Mouse (Mus musculus): ENCODE measurements at regions not wholly inside any gene's neighbourhood (a gene's known extent, or its start where the extent isn't known, plus 50 kb on each side); places are given as distances from the start of the nearest gene placed in this dataset.
"Not testable (repeated sequence)": the region's sequence is repeated elsewhere in the genome, so short reads cannot be mapped to it uniquely, and the experiment has no call there.

GRCm38 (mm10) chr7:138488201-138488720 lies 90.7 kb upstream of the Tcerg1l start:
- H3K4me1 ChIP-seq (ENCODE audit: control insufficient read depth, insufficient read depth, low read length), result no peaks in the 10 kb centered on the region
- H3K27ac ChIP-seq (ENCODE audit: insufficient read depth, low read length), result no peak overlapping the region
- no peak overlapping the region for H3K4me3 ChIP-seq (ENCODE audit: insufficient read depth, low read length)
- no peak for TF ChIP-seq POLR2A (IDR thresholded peaks at IDR 0.05; ENCODE audit: extremely low read depth, insufficient read depth, low read length)
- no peak for TF ChIP-seq CTCF (IDR thresholded peaks at IDR 0.05; ENCODE audit: extremely low read depth, insufficient read depth, low read length)

GRCm38 (mm10) chr7:138472891-138473455 lies 75.4 kb upstream of the Tcerg1l start:
- Histone ChIP-seq H3K4me1 (ENCODE audit: control insufficient read depth, insufficient read depth, low read length) (no peaks in the 10 kb centered on the region), H3K4me3 (ENCODE audit: insufficient read depth, low read length) (no peak overlapping the region), H3K27ac (ENCODE audit: insufficient read depth, low read length) (no peak overlapping the region)
- no peak for TF ChIP-seq POLR2A (IDR thresholded peaks at IDR 0.05; ENCODE audit: extremely low read depth, insufficient read depth, low read length)
- TF ChIP-seq CTCF (IDR thresholded peaks at IDR 0.05; ENCODE audit: extremely low read depth, insufficient read depth, low read length), result no peak

DNA sequence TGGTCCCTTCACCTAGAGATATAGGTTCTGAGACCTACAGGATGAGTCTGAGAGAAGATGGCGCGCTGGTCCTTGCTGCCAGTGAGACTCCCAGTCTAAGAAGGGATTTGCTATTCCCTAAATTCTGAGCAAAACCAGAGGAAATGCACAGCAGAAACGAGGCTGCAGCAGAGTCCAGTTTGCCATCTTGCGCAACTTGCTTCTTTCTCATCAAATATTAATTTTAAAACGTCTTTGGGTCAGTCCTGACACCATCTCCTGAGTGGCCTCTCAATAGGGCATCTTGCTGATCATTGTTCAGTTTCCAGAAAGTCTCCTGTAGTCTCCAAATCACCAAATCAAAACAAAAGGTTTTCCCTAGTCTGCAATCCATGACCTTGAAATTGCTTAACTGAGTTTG lies 74.8 kb upstream of the Tcerg1l start:
- TF ChIP-seq POLR2A (IDR thresholded peaks at IDR 0.05; ENCODE audit: extremely low read depth, insufficient read depth, low read length) (no peak), CTCF (IDR thresholded peaks at IDR 0.05; ENCODE audit: extremely low read depth, insufficient read depth, low read length) (no peak)
- no peak overlapping the region for H3K27ac ChIP-seq (ENCODE audit: insufficient read depth, low read length)
- H3K4me3 ChIP-seq (ENCODE audit: insufficient read depth, low read length), result no peak overlapping the region
- no peaks in the 10 kb centered on the region for H3K4me1 ChIP-seq (ENCODE audit: control insufficient read depth, insufficient read depth, low read length)

GRCm38 (mm10) chr7:138469211-138469610 lies 71.7 kb upstream of the Tcerg1l start:
- Histone ChIP-seq H3K4me3 (ENCODE audit: insufficient read depth, low read length) (no peak overlapping the region), H3K27ac (ENCODE audit: insufficient read depth, low read length) (no peak overlapping the region), H3K4me1 (ENCODE audit: control insufficient read depth, insufficient read depth, low read length) (no peaks in the 10 kb centered on the region)
- TF ChIP-seq POLR2A (IDR thresholded peaks at IDR 0.05; ENCODE audit: extremely low read depth, insufficient read depth, low read length), result no peak
- TF ChIP-seq CTCF (IDR thresholded peaks at IDR 0.05; ENCODE audit: extremely low read depth, insufficient read depth, low read length), result no peak

DNA sequence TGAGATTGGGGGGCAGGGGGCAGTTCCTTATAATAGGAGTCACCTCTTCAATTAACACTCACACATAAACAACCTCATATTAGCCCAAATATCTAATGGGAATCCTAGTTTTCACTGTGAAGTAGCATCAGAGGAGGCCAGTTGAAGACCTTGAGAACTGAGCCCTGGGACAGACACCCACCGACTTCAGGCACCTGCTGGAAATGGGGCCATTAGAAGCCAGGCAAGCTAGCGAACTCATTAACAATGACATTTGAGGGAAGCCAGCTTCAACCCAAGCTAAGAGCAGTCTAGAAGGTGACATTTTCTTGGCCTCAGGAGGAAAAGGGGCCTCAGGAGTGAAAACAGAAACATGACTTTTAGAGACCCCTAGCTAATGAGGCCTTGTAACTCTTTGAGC lies 70.9 kb upstream of the Tcerg1l start:
- Histone ChIP-seq H3K4me1 (ENCODE audit: control insufficient read depth, insufficient read depth, low read length) (no peaks in the 10 kb centered on the region), H3K4me3 (ENCODE audit: insufficient read depth, low read length) (no peak overlapping the region), H3K27ac (ENCODE audit: insufficient read depth, low read length) (no peak overlapping the region)
- no peak for TF ChIP-seq POLR2A (IDR thresholded peaks at IDR 0.05; ENCODE audit: extremely low read depth, insufficient read depth, low read length)
- no peak for TF ChIP-seq CTCF (IDR thresholded peaks at IDR 0.05; ENCODE audit: extremely low read depth, insufficient read depth, low read length)

DNA sequence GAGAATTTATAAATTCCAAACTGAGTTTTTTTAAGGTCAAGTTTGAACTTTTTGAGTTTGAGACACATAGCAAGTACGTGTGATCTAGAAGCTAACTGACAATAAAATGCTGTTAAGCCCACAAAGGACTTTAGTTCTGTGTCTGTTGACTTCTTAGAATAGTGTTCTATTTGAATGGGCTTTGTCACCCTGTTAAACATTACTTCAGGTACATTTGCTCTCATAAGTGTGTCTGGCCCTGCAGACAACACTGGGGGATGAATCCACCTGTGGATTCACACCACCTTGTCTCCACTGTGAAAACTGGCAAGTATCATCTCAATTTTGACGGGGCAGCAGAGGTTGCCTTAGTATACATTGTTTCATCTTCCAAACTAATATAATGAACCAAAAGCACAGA lies 70.5 kb upstream of the Tcerg1l start:
- Histone ChIP-seq H3K4me3 (ENCODE audit: insufficient read depth, low read length) (no peak overlapping the region), H3K4me1 (ENCODE audit: control insufficient read depth, insufficient read depth, low read length) (no peaks in the 10 kb centered on the region), H3K27ac (ENCODE audit: insufficient read depth, low read length) (no peak overlapping the region)
- TF ChIP-seq CTCF (IDR thresholded peaks at IDR 0.05; ENCODE audit: extremely low read depth, insufficient read depth, low read length), result no peak
- TF ChIP-seq POLR2A (IDR thresholded peaks at IDR 0.05; ENCODE audit: extremely low read depth, insufficient read depth, low read length), result no peak

DNA sequence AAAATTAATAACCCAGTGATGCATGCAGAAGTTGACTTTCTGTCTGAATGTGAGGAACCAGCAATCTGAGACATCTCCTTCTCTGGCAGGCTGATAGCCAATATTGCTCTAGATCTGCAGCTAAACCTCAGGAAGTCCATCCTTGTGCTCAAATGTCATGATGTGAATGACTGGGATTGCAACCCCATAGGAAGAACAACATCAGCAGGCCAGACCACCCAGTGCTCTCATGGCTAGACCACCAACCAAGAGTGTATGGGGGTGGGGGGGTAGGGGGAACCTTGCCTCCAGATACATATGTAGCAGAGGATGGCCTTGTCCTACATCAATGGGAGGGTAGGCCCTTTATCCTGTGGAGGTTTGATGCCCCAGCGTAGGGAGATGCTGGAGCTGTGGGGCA lies 69.9 kb upstream of the Tcerg1l start:
- Histone ChIP-seq H3K4me3 (ENCODE audit: insufficient read depth, low read length) (no peak overlapping the region), H3K27ac (ENCODE audit: insufficient read depth, low read length) (no peak overlapping the region), H3K4me1 (ENCODE audit: control insufficient read depth, insufficient read depth, low read length) (no peaks in the 10 kb centered on the region)
- no peak for TF ChIP-seq POLR2A (IDR thresholded peaks at IDR 0.05; ENCODE audit: extremely low read depth, insufficient read depth, low read length)
- TF ChIP-seq CTCF (IDR thresholded peaks at IDR 0.05; ENCODE audit: extremely low read depth, insufficient read depth, low read length), result no peak

DNA sequence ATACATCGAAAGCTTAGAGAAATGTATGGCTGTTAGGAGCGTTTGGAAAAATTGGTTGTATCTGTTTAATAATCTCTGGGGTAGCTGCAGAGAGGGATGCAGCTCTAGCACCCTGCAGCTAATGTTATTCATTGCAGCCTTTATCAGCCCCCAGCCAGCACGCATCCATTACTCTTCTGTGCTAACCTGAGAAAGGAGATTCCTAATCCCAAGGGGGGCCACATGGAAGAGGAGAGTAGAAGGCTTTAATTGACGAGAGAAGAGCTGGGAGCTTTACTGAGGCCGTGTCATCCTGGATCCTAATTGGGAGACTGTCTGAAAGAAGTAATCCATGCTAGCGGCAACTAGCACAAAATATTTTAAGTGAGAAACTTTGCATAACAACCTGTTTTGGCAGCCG lies 60.4 kb upstream of the Tcerg1l start:
- H3K4me1 ChIP-seq (ENCODE audit: control insufficient read depth, insufficient read depth, low read length), result no peaks in the 10 kb centered on the region
- TF ChIP-seq CTCF (IDR thresholded peaks at IDR 0.05; ENCODE audit: extremely low read depth, insufficient read depth, low read length) (no peak), POLR2A (IDR thresholded peaks at IDR 0.05; ENCODE audit: extremely low read depth, insufficient read depth, low read length) (no peak)
- H3K27ac ChIP-seq (ENCODE audit: insufficient read depth, low read length), result no peak overlapping the region

DNA sequence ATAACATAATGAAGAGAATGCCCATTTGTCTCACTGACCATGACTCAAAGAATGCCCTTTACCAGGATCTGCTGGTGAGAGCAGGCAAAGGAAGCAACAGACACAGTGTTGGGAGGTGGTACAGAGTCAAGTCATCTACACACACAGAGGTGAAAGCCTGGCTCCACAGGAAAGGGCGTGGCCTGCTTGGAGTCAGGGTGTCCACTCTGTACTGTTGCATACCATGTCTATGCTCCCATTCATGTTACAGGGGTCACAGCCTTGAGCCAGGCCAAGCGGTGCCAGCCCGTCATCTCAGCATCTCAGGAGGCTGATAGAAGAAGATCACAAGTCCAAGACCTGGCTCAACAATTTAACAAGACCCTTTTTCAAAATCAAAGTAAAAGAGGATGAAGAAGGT lies 57.8 kb upstream of the Tcerg1l start:
- no peaks in the 10 kb centered on the region for H3K4me1 ChIP-seq (ENCODE audit: control insufficient read depth, insufficient read depth, low read length)
- no peak overlapping the region for H3K4me3 ChIP-seq (ENCODE audit: insufficient read depth, low read length)
- TF ChIP-seq POLR2A (IDR thresholded peaks at IDR 0.05; ENCODE audit: extremely low read depth, insufficient read depth, low read length), result no peak
- TF ChIP-seq CTCF (IDR thresholded peaks at IDR 0.05; ENCODE audit: extremely low read depth, insufficient read depth, low read length), result no peak
- no peak overlapping the region for H3K27ac ChIP-seq (ENCODE audit: insufficient read depth, low read length)

More for the DNA sequence above, 60.4 kb upstream of the Tcerg1l start:
- H3K4me3 ChIP-seq (ENCODE audit: insufficient read depth, low read length), result no peak overlapping the region

- H3K27ac ChIP-seq (ENCODE audit: insufficient read depth, low read length); H3K4me3 ChIP-seq (ENCODE audit: insufficient read depth, low read length); H3K4me1 ChIP-seq (ENCODE audit: control insufficient read depth, insufficient read depth, low read length): not testable (repeated sequence)
Observed at GRCm38 (mm10) chr7:138454498-138455225, 57.1 kb upstream of the Tcerg1l start.
